Mouse (Mus musculus): ENCODE data around the gene Osbpl6. TPM values are rescaled to one million over a fixed set of nuclear protein-coding genes. Genes with fewer than 3 reads are reported as not detected.

Osbpl6 gene
- total and polyA plus RNA-seq, 2 experiments from 2014 or later = 30.9 to 37.8 TPM

DNA sequence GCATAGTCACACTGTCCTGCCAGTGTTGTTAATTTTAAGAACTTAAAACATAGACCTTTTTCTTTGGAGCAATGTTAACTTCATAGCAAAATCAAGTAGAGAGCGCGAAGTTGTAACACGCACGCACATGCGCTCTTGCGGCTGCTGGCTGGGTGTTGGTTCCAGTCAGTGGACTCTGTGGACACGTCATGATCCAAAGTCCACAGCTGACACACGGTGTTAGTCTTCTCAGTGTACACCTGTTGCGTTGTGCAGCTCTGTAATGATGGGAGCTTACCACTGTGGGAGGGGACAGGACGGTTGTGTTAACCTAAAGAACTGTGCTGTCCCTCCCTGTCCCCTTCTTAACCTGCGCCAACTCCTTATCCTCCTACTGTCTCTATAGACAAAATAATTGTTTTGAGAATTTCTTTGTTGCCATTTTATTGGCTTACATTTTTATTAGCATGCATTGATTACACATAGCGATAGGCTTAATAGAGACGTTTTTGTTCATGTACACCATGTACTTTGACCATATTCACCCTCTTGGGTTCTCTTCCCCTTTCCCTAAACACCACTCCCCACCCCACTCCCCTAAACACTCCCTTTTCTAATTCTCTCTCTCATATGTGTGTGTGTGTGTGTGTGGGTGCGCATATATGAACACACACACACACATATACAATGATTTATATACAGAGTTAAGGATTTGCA is 11.3 kb downstream of the Osbpl6 start:
- WGBS = 95% methylated on average over 14 of the region's 14 CpGs
- H3K9ac ChIP-seq (replicated peaks; ENCODE audit: low read length) = no peak overlapping the region
- no peak for TF ChIP-seq CTCF (IDR thresholded peaks at IDR 0.05; ENCODE audit: low read depth)
- H3K36me3 ChIP-seq (ENCODE audit: insufficient read depth, low read length) = no peaks in the 10 kb centered on the region
- DNase-seq (ENCODE audit: low spot score) = no peak
- H3K27me3 ChIP-seq (ENCODE audit: insufficient read depth, low read length) = no peaks in the 10 kb centered on the region
- no peaks in the 10 kb centered on the region for H3K9me3 ChIP-seq (ENCODE audit: low read length)
- ATAC-seq = no peak
- no peak overlapping the region for H3K4me2 ChIP-seq (ENCODE audit: low read depth, low read length)
- no peak overlapping the region for H3K4me3 ChIP-seq (ENCODE audit: low read length)
- H3K27ac ChIP-seq = no peak overlapping the region
- H3K4me1 ChIP-seq (ENCODE audit: insufficient read depth, low read length) = no peaks in the 10 kb centered on the region

DNA sequence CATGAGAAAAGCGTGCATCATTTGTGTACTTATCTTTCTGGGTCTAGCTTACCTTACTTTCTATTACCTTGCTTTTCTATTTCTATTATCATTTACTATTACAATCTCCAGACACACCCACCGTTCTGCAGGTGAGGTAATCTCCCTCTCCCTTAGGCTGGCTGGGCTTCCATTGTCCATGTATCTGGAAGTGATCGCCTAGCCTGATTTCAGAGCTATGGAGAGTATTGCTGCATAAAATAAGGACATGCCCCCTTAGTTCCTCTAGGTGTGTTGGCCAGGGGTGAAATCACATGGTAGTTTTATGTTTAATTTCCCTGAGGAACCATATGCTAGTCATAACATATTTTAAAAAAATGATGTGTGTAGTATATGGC is 11.8 kb downstream of the Osbpl6 start:
- Histone ChIP-seq H3K9me3 (ENCODE audit: low read length) (no peaks in the 10 kb centered on the region), H3K27ac (no peak overlapping the region), H3K4me3 (ENCODE audit: low read length) (no peak overlapping the region), H3K9ac (replicated peaks; ENCODE audit: low read length) (no peak overlapping the region), H3K4me1 (ENCODE audit: insufficient read depth, low read length) (no peaks in the 10 kb centered on the region), H3K36me3 (ENCODE audit: insufficient read depth, low read length) (no peaks in the 10 kb centered on the region), H3K4me2 (ENCODE audit: low read depth, low read length) (no peak overlapping the region), H3K27me3 (ENCODE audit: insufficient read depth, low read length) (no peaks in the 10 kb centered on the region)
- DNase-seq (ENCODE audit: low spot score) (no peak), ATAC-seq (no peak)
- no peak for TF ChIP-seq CTCF (IDR thresholded peaks at IDR 0.05; ENCODE audit: low read depth)
- 95% methylated on average over 3 of the region's 3 CpGs for WGBS

DNA sequence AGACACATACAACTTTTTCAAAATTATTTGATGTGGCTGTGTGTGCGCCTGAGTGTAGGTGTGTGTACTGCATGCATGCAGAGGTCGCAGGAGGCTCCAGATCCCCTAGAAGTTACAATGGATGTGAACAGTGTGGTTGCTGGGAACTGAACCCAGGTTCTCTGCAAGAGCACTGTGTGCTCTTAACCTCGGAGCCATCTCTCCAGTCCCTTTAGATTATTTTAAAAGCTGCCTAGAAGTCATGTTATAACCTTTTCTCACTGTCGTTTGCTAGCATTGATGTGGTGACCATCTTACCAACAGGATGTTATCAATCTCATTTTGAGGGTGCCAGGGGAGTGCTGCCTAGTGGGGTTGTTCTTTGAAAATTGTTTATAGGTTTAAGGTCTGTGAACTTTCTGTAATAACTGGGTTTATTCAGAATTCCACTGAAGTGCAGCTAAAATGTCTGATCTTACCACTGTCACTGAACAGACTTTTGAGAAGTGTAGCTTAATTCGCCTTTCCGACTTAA is 15.2 kb downstream of the Osbpl6 start:
- Histone ChIP-seq H3K4me3 (ENCODE audit: low read length) (no peak overlapping the region), H3K27me3 (ENCODE audit: insufficient read depth, low read length) (no peaks in the 10 kb centered on the region), H3K4me2 (ENCODE audit: low read depth, low read length) (no peak overlapping the region), H3K9me3 (ENCODE audit: low read length) (no peaks in the 10 kb centered on the region), H3K36me3 (ENCODE audit: insufficient read depth, low read length) (no peaks in the 10 kb centered on the region), H3K9ac (replicated peaks; ENCODE audit: low read length) (no peak overlapping the region), H3K4me1 (ENCODE audit: insufficient read depth, low read length) (no peaks in the 10 kb centered on the region), H3K27ac (no peak overlapping the region)
- TF ChIP-seq CTCF (IDR thresholded peaks at IDR 0.05; ENCODE audit: low read depth) = no peak
- WGBS = 84% methylated on average over 6 of the region's 6 CpGs
- no peak for ATAC-seq
- no peak for DNase-seq (ENCODE audit: low spot score)

DNA sequence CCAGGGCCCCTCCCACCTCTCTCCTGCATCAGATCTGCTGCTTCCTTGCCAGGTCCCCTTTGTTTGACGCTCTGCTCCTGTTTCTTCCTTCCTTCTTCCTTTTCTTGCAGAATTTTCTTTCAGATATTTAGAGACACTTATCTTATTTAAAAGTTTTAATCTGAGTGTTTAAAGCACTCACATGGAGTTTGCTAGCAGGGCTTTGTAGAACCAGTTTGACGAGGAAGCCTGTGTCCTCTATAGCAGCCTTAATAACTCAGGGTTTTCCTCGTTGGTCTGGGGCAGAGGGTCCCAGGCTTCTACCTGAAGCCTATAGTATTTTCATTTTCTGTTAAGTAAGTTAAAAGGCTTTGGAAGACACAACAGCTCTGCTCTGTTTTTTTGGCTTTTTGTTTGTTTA is 20.5 kb downstream of the Osbpl6 start:
- Histone ChIP-seq H3K9me3 (ENCODE audit: low read length) (no peaks in the 10 kb centered on the region), H3K4me2 (ENCODE audit: low read depth, low read length) (no peak overlapping the region), H3K9ac (replicated peaks; ENCODE audit: low read length) (no peak overlapping the region), H3K27me3 (ENCODE audit: insufficient read depth, low read length) (no peaks in the 10 kb centered on the region), H3K27ac (no peak overlapping the region), H3K4me3 (ENCODE audit: low read length) (no peak overlapping the region), H3K4me1 (ENCODE audit: insufficient read depth, low read length) (peaks cover 3% of the 10 kb centered on the region; the same call in 1 of the 2 replicates), H3K36me3 (ENCODE audit: insufficient read depth, low read length) (no peaks in the 10 kb centered on the region)
- no peak for TF ChIP-seq CTCF (IDR thresholded peaks at IDR 0.05; ENCODE audit: low read depth)
- ATAC-seq (no peak), DNase-seq (ENCODE audit: low spot score) (no peak)
- 68% methylated on average over 3 of the region's 3 CpGs for WGBS

DNA sequence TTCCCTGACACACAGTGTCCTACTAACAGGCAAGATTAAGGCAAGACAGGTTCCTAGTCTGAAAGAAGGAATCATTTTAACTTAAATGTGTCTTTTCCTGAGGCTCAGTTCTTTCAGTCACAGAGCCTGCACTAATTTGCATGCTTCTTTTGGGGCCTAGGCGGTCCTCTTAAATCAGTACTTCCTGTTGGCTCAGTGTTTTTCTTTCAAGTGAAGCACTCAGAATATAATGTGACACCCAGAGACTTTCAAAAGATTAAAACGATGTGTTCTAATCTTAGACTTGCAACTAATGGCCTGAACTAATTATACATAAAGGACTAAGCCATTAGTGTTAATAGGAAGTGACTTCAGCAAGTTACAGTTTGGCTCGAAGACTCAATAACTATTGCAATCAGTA is 23.0 kb downstream of the Osbpl6 start:
- no peak overlapping the region for H3K4me2 ChIP-seq (ENCODE audit: low read depth, low read length)
- TF ChIP-seq CTCF (IDR thresholded peaks at IDR 0.05; ENCODE audit: low read depth) = no peak
- ATAC-seq (no peak), DNase-seq (ENCODE audit: low spot score) (no peak)
- peaks cover 3% of the 10 kb centered on the region; the same call in 1 of the 2 replicates for H3K4me1 ChIP-seq (ENCODE audit: insufficient read depth, low read length)
- WGBS = 54% methylated on average over 3 of the region's 3 CpGs
- H3K9ac ChIP-seq (replicated peaks; ENCODE audit: low read length) = no peak overlapping the region
- H3K27me3 ChIP-seq (ENCODE audit: insufficient read depth, low read length) = no peaks in the 10 kb centered on the region
- H3K4me3 ChIP-seq (ENCODE audit: low read length) = no peak overlapping the region
- no peak overlapping the region for H3K27ac ChIP-seq
- no peaks in the 10 kb centered on the region for H3K9me3 ChIP-seq (ENCODE audit: low read length)
- no peaks in the 10 kb centered on the region for H3K36me3 ChIP-seq (ENCODE audit: insufficient read depth, low read length)

DNA sequence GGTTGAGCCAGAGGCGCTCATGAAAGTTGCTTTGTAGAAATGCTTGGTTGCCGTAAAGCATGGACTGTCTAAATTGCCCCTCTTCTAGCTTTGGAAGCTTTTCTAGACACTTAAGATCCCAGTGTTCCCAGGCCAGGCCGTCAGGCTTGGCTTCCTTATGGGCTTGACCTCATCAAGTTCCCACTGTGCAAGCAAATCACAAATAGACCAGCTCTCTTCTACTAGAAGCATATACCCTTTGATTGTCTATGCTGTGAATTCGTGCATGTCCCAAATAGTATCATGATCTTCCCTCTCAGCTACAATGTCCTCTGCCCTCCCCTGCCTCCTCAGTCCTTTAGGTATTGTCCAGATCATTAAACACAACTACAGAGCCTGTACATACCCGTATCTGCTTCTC is 23.5 kb downstream of the Osbpl6 start:
- Histone ChIP-seq H3K27me3 (ENCODE audit: insufficient read depth, low read length) (no peaks in the 10 kb centered on the region), H3K4me2 (ENCODE audit: low read depth, low read length) (no peak overlapping the region), H3K4me1 (ENCODE audit: insufficient read depth, low read length) (peaks cover 3% of the 10 kb centered on the region; the same call in 1 of the 2 replicates), H3K36me3 (ENCODE audit: insufficient read depth, low read length) (no peaks in the 10 kb centered on the region), H3K27ac (no peak overlapping the region), H3K9ac (replicated peaks; ENCODE audit: low read length) (no peak overlapping the region), H3K4me3 (ENCODE audit: low read length) (no peak overlapping the region), H3K9me3 (ENCODE audit: low read length) (no peaks in the 10 kb centered on the region)
- TF ChIP-seq CTCF (IDR thresholded peaks at IDR 0.05; ENCODE audit: low read depth) = no peak
- DNase-seq (ENCODE audit: low spot score) (no peak), ATAC-seq (no peak)
- 76% methylated on average over 5 of the region's 5 CpGs for WGBS

DNA sequence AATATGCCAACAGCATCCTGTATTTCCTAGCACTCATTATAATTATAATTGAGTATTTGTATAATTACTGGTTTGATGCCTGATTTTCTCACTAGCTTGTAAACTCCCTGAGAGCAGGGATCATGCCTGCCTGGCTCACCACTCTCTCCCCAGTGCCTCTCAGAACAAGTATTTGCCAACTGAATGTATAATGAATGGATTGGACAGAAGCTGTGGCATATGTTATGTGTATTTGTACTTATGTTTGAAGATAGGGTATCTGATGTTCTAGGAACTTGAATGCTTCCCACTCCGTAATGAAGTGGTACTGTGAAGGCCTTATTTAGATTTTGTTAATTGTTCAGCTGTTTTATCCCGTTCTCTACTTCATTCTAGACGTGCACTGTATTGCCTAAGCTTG is 24.2 kb downstream of the Osbpl6 start:
- no peaks in the 10 kb centered on the region for H3K36me3 ChIP-seq (ENCODE audit: insufficient read depth, low read length)
- H3K4me2 ChIP-seq (ENCODE audit: low read depth, low read length) = no peak overlapping the region
- no peak overlapping the region for H3K4me3 ChIP-seq (ENCODE audit: low read length)
- no peak for TF ChIP-seq CTCF (IDR thresholded peaks at IDR 0.05; ENCODE audit: low read depth)
- 76% methylated on average over 3 of the region's 3 CpGs for WGBS
- no peak for ATAC-seq
- no peaks in the 10 kb centered on the region for H3K27me3 ChIP-seq (ENCODE audit: insufficient read depth, low read length)
- no peak overlapping the region for H3K9ac ChIP-seq (replicated peaks; ENCODE audit: low read length)
- H3K27ac ChIP-seq = no peak overlapping the region
- no peaks in the 10 kb centered on the region for H3K9me3 ChIP-seq (ENCODE audit: low read length)
- DNase-seq (ENCODE audit: low spot score) = no peak
- peaks cover 3% of the 10 kb centered on the region; the same call in 1 of the 2 replicates for H3K4me1 ChIP-seq (ENCODE audit: insufficient read depth, low read length)
